Mouse (Mus musculus): ENCODE measurements around the gene Khdc3. TPM values are rescaled to one million over a fixed set of nuclear protein-coding genes. Genes with fewer than 3 reads are reported as not detected.

Gene Khdc3
- not detected in 2 replicates for polyA plus RNA-seq (2014; fragmentation: Nextera tagmentation; extraction: Ambion mirVana)

DNA sequence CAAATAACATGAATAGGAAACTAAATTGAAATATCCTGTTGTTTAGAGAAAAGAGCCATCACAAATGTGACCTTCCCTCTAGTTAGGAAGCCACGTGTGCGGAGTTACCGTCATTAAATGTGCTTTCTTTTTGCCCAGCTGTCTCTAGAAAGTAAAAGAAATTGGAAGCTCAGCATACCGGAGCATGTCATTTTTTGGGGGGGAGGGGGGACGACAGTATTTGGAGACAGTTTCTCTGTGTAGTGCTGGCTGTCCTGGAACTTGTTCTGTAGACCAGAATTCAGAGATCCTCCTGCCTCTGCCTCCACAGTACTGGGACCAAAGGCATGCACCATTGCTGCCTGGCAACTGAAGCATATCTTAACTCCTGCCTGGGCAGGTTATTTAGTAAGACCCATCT is at the start of gene Khdc3:
Khdc3 (plus strand) TSS at position 301 of the 400 bp plus-strand sequence.
- Histone ChIP-seq H3K4me1 (ENCODE audit: control insufficient read depth, insufficient read depth, low read length) (no peaks in the 10 kb centered on the region; the same call in 1 of the 2 replicates), H3K27me3 (ENCODE audit: control insufficient read depth, insufficient read depth, low read length) (peaks cover 21% of the 10 kb centered on the region), H3K4me3 (ENCODE audit: low read depth, low read length) (no peak within 1 kb of the TSS), H3K9ac (ENCODE audit: low read length) (no peak within 1 kb of the TSS), H3K9me3 (ENCODE audit: control insufficient read depth, low read length) (no peaks in the 10 kb centered on the region), H3K27ac (ENCODE audit: low read depth, low read length) (no peak within 1 kb of the TSS), H3K4me2 (no peak within 1 kb of the TSS), H3K36me3 (ENCODE audit: control insufficient read depth, insufficient read depth, low read length) (no peaks in the 10 kb centered on the region)
- WGBS: 90% methylated on average over 5 of the region's 5 CpGs
- ATAC-seq (ENCODE audit: low FRiP score) (no peak), DNase-seq (ENCODE audit: low spot score, missing footprints) (no peak)

DNA sequence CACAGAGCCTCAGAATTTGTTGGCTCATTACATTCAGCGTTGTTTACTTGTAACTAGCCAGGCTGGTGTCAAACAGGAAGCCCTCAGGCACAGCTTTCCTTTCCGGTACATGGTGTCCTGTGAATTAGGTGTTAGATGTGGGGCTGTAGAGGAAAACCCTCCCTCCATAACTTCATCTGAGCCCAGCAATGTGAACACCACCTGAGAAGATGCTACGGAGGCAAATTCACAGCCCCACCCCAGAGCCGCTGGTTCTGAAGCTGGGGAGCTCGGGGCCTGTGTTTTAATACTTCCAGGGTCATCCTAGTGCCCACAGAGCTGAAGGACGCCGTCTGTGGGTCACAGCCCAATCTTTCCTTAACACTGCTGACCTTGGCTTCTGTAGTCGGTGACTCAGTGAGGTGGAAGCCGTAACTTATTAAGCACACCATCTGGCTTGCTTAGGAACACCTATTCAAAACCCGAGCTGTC is 46.2 kb upstream of the Khdc3 start:
- H3K9me3 ChIP-seq (ENCODE audit: control insufficient read depth, low read length): no peaks in the 10 kb centered on the region
- no peak overlapping the region for H3K27ac ChIP-seq (ENCODE audit: low read depth, low read length)
- H3K4me3 ChIP-seq (ENCODE audit: low read depth, low read length): no peak overlapping the region
- ATAC-seq (ENCODE audit: low FRiP score) (no peak), DNase-seq (ENCODE audit: low spot score, missing footprints) (no peak)
- WGBS: 71% methylated on average over 10 of the region's 10 CpGs
- H3K27me3 ChIP-seq (ENCODE audit: control insufficient read depth, insufficient read depth, low read length): no peaks in the 10 kb centered on the region
- no peak overlapping the region for H3K9ac ChIP-seq (ENCODE audit: low read length)
- H3K36me3 ChIP-seq (ENCODE audit: control insufficient read depth, insufficient read depth, low read length): no peaks in the 10 kb centered on the region
- no peak overlapping the region for H3K4me2 ChIP-seq
- H3K4me1 ChIP-seq (ENCODE audit: control insufficient read depth, insufficient read depth, low read length): no peaks in the 10 kb centered on the region

- ATAC-seq (ENCODE audit: low FRiP score) (no peak), DNase-seq (ENCODE audit: low spot score, missing footprints) (no peak)
- H3K27ac ChIP-seq (ENCODE audit: low read depth, low read length): no peak overlapping the region
- H3K4me2 ChIP-seq: no peak overlapping the region
- 82% methylated on average over 4 of the region's 4 CpGs for WGBS
- 0 out of 2 replicates have a peak, but pooled peaks cover 2% of the 10 kb centered on the region for H3K4me1 ChIP-seq (ENCODE audit: control insufficient read depth, insufficient read depth, low read length)
- no peak overlapping the region for H3K4me3 ChIP-seq (ENCODE audit: low read depth, low read length)
- no peaks in the 10 kb centered on the region for H3K9me3 ChIP-seq (ENCODE audit: control insufficient read depth, low read length)
- H3K36me3 ChIP-seq (ENCODE audit: control insufficient read depth, insufficient read depth, low read length): no peaks in the 10 kb centered on the region
- no peaks in the 10 kb centered on the region for H3K27me3 ChIP-seq (ENCODE audit: control insufficient read depth, insufficient read depth, low read length)
- H3K9ac ChIP-seq (ENCODE audit: low read length): no peak overlapping the region
Measured at GRCm38 (mm10) chr9:73059224-73059623, 42.4 kb upstream of the Khdc3 start.

DNA sequence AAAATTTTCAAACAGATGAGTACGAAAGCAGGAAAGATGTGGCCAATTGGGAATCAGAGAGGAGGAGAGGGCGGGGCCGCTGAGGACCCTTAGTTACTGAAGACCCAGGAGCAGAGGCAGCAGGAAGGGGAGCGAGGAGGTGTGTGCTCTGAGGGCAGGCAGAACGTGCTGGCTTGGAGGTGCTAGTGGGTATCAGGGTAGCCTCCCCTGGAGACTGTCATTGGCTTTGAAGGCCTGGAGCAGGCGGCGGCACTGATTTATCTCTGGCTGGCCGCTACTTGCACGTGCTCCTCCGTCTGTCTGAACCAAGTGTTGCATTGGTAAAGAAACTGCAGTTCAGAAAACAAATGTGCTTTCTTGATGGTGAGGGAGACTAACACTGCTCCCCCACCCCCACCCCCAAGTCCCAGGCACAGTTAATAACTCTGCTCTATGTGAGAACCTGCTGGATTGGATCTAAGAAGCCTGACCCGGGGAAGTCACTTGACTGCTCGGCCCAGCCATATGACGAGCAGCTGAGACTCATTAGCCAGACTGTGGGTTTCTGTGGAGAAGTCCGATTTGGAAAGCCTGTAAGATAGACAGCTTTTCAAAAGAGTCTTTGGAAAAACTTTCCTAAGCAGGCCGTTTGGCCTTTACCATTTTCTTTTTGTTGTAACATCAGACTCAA is 37.9 kb upstream of the Khdc3 start:
- ATAC-seq (ENCODE audit: low FRiP score) (no peak), DNase-seq (ENCODE audit: low spot score, missing footprints) (peak; percentile 87)
- H3K27ac ChIP-seq (ENCODE audit: low read depth, low read length): no peak overlapping the region
- H3K9ac ChIP-seq (ENCODE audit: low read length): 0 out of 2 replicates have a peak overlapping the region, but pooled peaks have one; percentile 3
- peak overlapping the region; percentile 3; the same call in 1 of the 2 replicates for H3K4me2 ChIP-seq
- no peaks in the 10 kb centered on the region for H3K9me3 ChIP-seq (ENCODE audit: control insufficient read depth, low read length)
- no peak overlapping the region for H3K4me3 ChIP-seq (ENCODE audit: low read depth, low read length)
- H3K27me3 ChIP-seq (ENCODE audit: control insufficient read depth, insufficient read depth, low read length): no peaks in the 10 kb centered on the region
- H3K4me1 ChIP-seq (ENCODE audit: control insufficient read depth, insufficient read depth, low read length): 0 out of 2 replicates have a peak, but pooled peaks cover 2% of the 10 kb centered on the region
- 41% methylated on average over 15 of the region's 15 CpGs for WGBS
- H3K36me3 ChIP-seq (ENCODE audit: control insufficient read depth, insufficient read depth, low read length): no peaks in the 10 kb centered on the region

DNA sequence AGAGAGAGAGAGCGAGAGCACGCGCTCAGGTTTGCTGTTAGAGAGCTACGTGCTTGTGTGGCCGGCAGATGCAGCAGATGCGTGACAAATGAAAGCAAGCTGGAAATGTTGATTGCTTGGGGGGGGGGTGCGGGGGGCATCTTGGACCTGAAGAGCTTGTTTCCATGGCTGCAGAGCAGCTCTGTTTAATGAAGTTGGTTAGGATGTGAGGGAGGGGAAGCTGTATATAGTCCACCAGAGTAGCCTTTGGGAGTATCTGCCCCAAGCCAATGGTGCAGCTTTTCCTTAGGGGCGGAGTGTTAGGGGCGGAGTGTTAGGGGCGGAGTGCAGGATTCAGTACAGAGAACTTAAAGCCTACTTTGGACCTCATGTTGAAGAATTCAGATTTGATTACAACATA is 34.5 kb upstream of the Khdc3 start:
- Histone ChIP-seq H3K27ac (ENCODE audit: low read depth, low read length) (no peak overlapping the region), H3K9ac (ENCODE audit: low read length) (no peak overlapping the region), H3K4me3 (ENCODE audit: low read depth, low read length) (no peak overlapping the region), H3K4me2 (no peak overlapping the region), H3K27me3 (ENCODE audit: control insufficient read depth, insufficient read depth, low read length) (no peaks in the 10 kb centered on the region), H3K4me1 (ENCODE audit: control insufficient read depth, insufficient read depth, low read length) (0 out of 2 replicates have a peak, but pooled peaks cover 2% of the 10 kb centered on the region), H3K9me3 (ENCODE audit: control insufficient read depth, low read length) (no peaks in the 10 kb centered on the region), H3K36me3 (ENCODE audit: control insufficient read depth, insufficient read depth, low read length) (no peaks in the 10 kb centered on the region)
- peak; percentile 87 for DNase-seq (ENCODE audit: low spot score, missing footprints)
- peak; percentile 74; the same call in 1 of the 2 replicates for ATAC-seq (ENCODE audit: low FRiP score)
- 38% methylated on average over 10 of the region's 10 CpGs for WGBS

DNA sequence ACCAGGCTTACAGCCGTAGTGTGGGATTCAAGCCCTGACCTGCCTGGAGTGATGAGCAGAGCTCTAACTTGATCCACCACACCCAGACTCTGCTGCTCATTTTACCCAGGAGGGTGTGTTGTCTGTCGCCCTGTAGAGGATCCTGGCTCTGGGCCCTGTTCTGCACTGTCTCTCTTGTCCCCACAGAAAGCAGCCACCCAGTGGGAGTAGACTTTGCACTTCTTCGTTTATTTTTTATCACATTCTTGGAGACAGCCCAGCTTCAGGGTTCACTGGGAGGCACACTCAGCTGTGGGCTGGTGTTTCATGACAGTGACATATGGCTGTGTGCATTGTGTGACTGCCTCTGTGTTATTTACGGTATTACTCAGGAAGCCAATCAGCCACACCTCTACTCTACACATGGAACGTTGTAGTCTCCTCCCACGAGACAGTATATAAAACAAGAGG is 33.4 kb upstream of the Khdc3 start:
- Histone ChIP-seq H3K4me3 (ENCODE audit: low read depth, low read length) (no peak overlapping the region), H3K4me2 (no peak overlapping the region)
- no peak for ATAC-seq (ENCODE audit: low FRiP score)

DNA sequence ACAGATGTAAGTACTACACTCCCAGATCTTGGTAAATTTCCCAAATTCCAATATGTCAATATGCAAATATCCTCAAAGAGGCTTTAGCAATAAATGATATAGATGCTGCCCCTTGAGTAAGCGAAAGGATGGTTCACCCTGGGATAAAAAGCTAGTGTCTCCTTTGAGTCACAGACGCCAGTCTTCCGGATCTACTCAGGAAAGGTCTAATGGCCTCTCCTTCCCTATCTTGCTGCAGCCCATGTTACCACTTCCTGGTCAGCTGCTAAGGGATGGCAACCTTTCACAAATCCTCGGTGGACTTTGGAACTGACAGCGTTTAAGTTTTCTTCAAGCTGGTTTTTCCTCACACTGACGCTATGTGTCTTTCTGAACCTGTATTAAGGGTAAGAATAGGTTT is 32.9 kb upstream of the Khdc3 start:
- Histone ChIP-seq H3K27me3 (ENCODE audit: control insufficient read depth, insufficient read depth, low read length) (no peaks in the 10 kb centered on the region), H3K9ac (ENCODE audit: low read length) (no peak overlapping the region), H3K4me2 (no peak overlapping the region), H3K9me3 (ENCODE audit: control insufficient read depth, low read length) (no peaks in the 10 kb centered on the region), H3K36me3 (ENCODE audit: control insufficient read depth, insufficient read depth, low read length) (no peaks in the 10 kb centered on the region), H3K27ac (ENCODE audit: low read depth, low read length) (no peak overlapping the region), H3K4me1 (ENCODE audit: control insufficient read depth, insufficient read depth, low read length) (no peaks in the 10 kb centered on the region), H3K4me3 (ENCODE audit: low read depth, low read length) (no peak overlapping the region)
- no peak for ATAC-seq (ENCODE audit: low FRiP score)
- DNase-seq (ENCODE audit: low spot score, missing footprints): peak; percentile 73
- 92% methylated on average over 6 of the region's 6 CpGs for WGBS

More for the DNA sequence above, 33.4 kb upstream of the Khdc3 start:
- WGBS: 77% methylated on average over 6 of the region's 6 CpGs
- Histone ChIP-seq H3K9me3 (ENCODE audit: control insufficient read depth, low read length) (no peaks in the 10 kb centered on the region), H3K36me3 (ENCODE audit: control insufficient read depth, insufficient read depth, low read length) (no peaks in the 10 kb centered on the region), H3K27ac (ENCODE audit: low read depth, low read length) (no peak overlapping the region), H3K9ac (ENCODE audit: low read length) (no peak overlapping the region), H3K4me1 (ENCODE audit: control insufficient read depth, insufficient read depth, low read length) (0 out of 2 replicates have a peak, but pooled peaks cover 2% of the 10 kb centered on the region), H3K27me3 (ENCODE audit: control insufficient read depth, insufficient read depth, low read length) (no peaks in the 10 kb centered on the region)
- peak; percentile 59 for DNase-seq (ENCODE audit: low spot score, missing footprints)

DNA sequence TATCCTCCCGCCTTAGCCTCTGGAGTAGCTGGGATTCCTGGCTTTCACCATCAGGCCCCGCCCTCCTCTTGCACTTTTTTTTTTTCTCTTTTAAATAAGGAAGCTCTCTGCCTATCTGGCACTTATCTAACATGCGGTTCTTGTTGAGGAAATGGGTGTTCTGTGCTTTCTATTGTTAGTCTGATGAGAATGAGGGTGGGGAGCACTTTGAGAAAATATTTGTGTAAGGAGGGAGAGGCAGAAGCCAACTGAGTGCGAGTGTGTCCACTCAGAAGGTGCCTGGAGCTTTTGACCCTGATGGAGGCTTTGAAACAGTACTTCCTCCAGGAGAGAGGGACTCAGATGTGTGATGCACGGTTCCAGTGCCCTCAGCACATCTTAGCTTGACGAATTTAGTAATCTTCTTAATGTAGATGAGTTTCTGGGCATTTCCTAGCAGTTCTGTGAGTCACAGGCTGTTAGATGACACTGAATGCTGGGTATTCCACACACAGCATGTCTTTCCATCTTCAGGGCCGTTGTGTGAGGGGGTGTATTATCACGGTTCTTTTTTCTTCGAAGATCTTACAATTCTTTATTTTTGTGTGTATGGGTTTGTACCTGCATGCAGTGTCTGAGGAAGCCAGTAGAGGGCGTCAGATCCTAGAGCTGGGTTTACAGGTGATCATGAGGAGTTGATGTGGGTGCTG is 30.5 kb upstream of the Khdc3 start:
- H3K27me3 ChIP-seq (ENCODE audit: control insufficient read depth, insufficient read depth, low read length): no peaks in the 10 kb centered on the region
- no peak overlapping the region for H3K4me2 ChIP-seq
- DNase-seq (ENCODE audit: low spot score, missing footprints): peak; percentile 76
- H3K36me3 ChIP-seq (ENCODE audit: control insufficient read depth, insufficient read depth, low read length): no peaks in the 10 kb centered on the region
- H3K27ac ChIP-seq (ENCODE audit: low read depth, low read length): no peak overlapping the region
- no peaks in the 10 kb centered on the region for H3K9me3 ChIP-seq (ENCODE audit: control insufficient read depth, low read length)
- no peak overlapping the region for H3K9ac ChIP-seq (ENCODE audit: low read length)
- no peak for ATAC-seq (ENCODE audit: low FRiP score)
- 78% methylated on average over 10 of the region's 10 CpGs for WGBS
- no peak overlapping the region for H3K4me3 ChIP-seq (ENCODE audit: low read depth, low read length)
- H3K4me1 ChIP-seq (ENCODE audit: control insufficient read depth, insufficient read depth, low read length): no peaks in the 10 kb centered on the region

- H3K9ac ChIP-seq (ENCODE audit: low read length): no peak overlapping the region
- no peaks in the 10 kb centered on the region for H3K27me3 ChIP-seq (ENCODE audit: control insufficient read depth, insufficient read depth, low read length)
- no peak overlapping the region for H3K4me3 ChIP-seq (ENCODE audit: low read depth, low read length)
- H3K36me3 ChIP-seq (ENCODE audit: control insufficient read depth, insufficient read depth, low read length): no peaks in the 10 kb centered on the region
- no peaks in the 10 kb centered on the region for H3K4me1 ChIP-seq (ENCODE audit: control insufficient read depth, insufficient read depth, low read length)
- 87% methylated on average over 8 of the region's 8 CpGs for WGBS
- no peaks in the 10 kb centered on the region for H3K9me3 ChIP-seq (ENCODE audit: control insufficient read depth, low read length)
- no peak overlapping the region for H3K27ac ChIP-seq (ENCODE audit: low read depth, low read length)
- no peak overlapping the region for H3K4me2 ChIP-seq
- DNase-seq (ENCODE audit: low spot score, missing footprints) (peak; percentile 51), ATAC-seq (ENCODE audit: low FRiP score) (no peak)
Measured at GRCm38 (mm10) chr9:73072426-73072825, 29.2 kb upstream of the Khdc3 start.

Data from midbrain, embryonic 11.5 days (tissue).